Mouse (Mus musculus): Measurements from ENCODE around the gene Fam163b.

The Fam163b gene

GRCm38 (mm10) chr2:27087581-27087980, 54.7 kb downstream of the Fam163b start:
- no peak for DNase-seq (ENCODE audit: low read depth, low spot score)

- no peak for DNase-seq (ENCODE audit: low read depth, low spot score)
Measured at GRCm38 (mm10) chr2:27086483-27087010, 55.7 kb downstream of the Fam163b start.

- DNase-seq (ENCODE audit: low read depth, low spot score) = no peak
Measured at GRCm38 (mm10) chr2:27085801-27086200, 56.5 kb downstream of the Fam163b start.

- DNase-seq (ENCODE audit: low read depth, low spot score) = no peak
Measured at GRCm38 (mm10) chr2:27084963-27085362, 57.3 kb downstream of the Fam163b start.

- DNase-seq (ENCODE audit: low read depth, low spot score) = no peak
Measured at GRCm38 (mm10) chr2:27083761-27084475, 58.4 kb downstream of the Fam163b start.

GRCm38 (mm10) chr2:27079649-27080048, 62.6 kb downstream of the Fam163b start:
- DNase-seq (ENCODE audit: low read depth, low spot score) = no peak

GRCm38 (mm10) chr2:27079152-27079584, 63.1 kb downstream of the Fam163b start, which contains the start of gene Adamtsl2:
Gene Adamtsl2, plus strand, starts transcription at chr2:27079379.
- peak; percentile 13 for DNase-seq (ENCODE audit: low read depth, low spot score)

- DNase-seq (ENCODE audit: low read depth, low spot score) = no peak
Measured at GRCm38 (mm10) chr2:27078312-27078711, 64.0 kb downstream of the Fam163b start.

GRCm38 (mm10) chr2:27077655-27078244, 64.5 kb downstream of the Fam163b start:
- peak; percentile 24 for DNase-seq (ENCODE audit: low read depth, low spot score)

GRCm38 (mm10) chr2:27075485-27075884, 66.8 kb downstream of the Fam163b start:
- DNase-seq (ENCODE audit: low read depth, low spot score) = peak; percentile 43

GRCm38 (mm10) chr2:27074804-27075203, 67.5 kb downstream of the Fam163b start:
- no peak for DNase-seq (ENCODE audit: low read depth, low spot score)

- no peak for DNase-seq (ENCODE audit: low read depth, low spot score)
Measured at GRCm38 (mm10) chr2:27073407-27073806, 68.9 kb downstream of the Fam163b start.

- no peak for DNase-seq (ENCODE audit: low read depth, low spot score)
Measured at GRCm38 (mm10) chr2:27071978-27072377, 70.3 kb downstream of the Fam163b start, which contains the start of gene Mymk. Gene Mymk, minus strand, starts transcription at chr2:27072179.

- no peak for DNase-seq (ENCODE audit: low read depth, low spot score)
Measured at GRCm38 (mm10) chr2:27071137-27071536, 71.2 kb downstream of the Fam163b start.

GRCm38 (mm10) chr2:27070247-27070813, 72.0 kb downstream of the Fam163b start:
- DNase-seq (ENCODE audit: low read depth, low spot score) = no peak

GRCm38 (mm10) chr2:27069646-27070045, 72.6 kb downstream of the Fam163b start:
- no peak for DNase-seq (ENCODE audit: low read depth, low spot score)

GRCm38 (mm10) chr2:27067996-27068395, 74.3 kb downstream of the Fam163b start:
- no peak for DNase-seq (ENCODE audit: low read depth, low spot score)

GRCm38 (mm10) chr2:27067124-27067523, 75.2 kb downstream of the Fam163b start:
- DNase-seq (ENCODE audit: low read depth, low spot score) = no peak

Measured in ZHBTc4 (cell line).